Mouse (Mus musculus) liver, adult 2 months (tissue): ENCODE measurements around the gene Hnf1a. TPM values are rescaled to one million over a fixed set of nuclear protein-coding genes. Genes with fewer than 3 reads are reported as not detected.

Experiments used
- DNase-seq: peaks from one replicate; pipeline ENCODE4 v3.0.0-alpha.2; 2011; ENCODE audit warnings: low read depth, low spot score; ENCODE audit errors: extremely low read depth
- H3K27ac ChIP-seq: fragments of 200-500 bp; replicated peaks from 2 replicates; pipeline ENCODE4 v1.5.1; 2012; ENCODE audit warnings: low read depth, mild to moderate bottlenecking, control low read depth, inconsistent platforms, low read length; ENCODE audit not compliant: insufficient read depth
- H3K27me3 ChIP-seq: fragments of 200-500 bp; 2 replicates; pipeline ENCODE4 v1.6.1; 2012; ENCODE audit warnings: mild to moderate bottlenecking, moderate library complexity, low read length, inconsistent platforms; ENCODE audit not compliant: control insufficient read depth, insufficient read depth
- H3K36me3 ChIP-seq: fragments of 200-500 bp; 2 replicates; pipeline ENCODE4 v1.6.1; 2012; ENCODE audit warnings: low read length, inconsistent platforms; ENCODE audit not compliant: control insufficient read depth, insufficient read depth
- H3K4me1 ChIP-seq: fragments of 200-500 bp; 2 replicates; pipeline ENCODE4 v1.6.1; 2011; ENCODE audit warnings: low read length; ENCODE audit not compliant: control insufficient read depth, insufficient read depth
- H3K4me3 ChIP-seq: fragments of 200-500 bp; 2 replicates; pipeline ENCODE4 v1.5.1; 2011; ENCODE audit warnings: low read depth, mild to moderate bottlenecking, control low read depth, low read length, moderate library complexity; ENCODE audit not compliant: insufficient read depth
- H3K79me2 ChIP-seq: fragments of 200-500 bp; 2 replicates; pipeline ENCODE4 v1.6.1; 2012; ENCODE audit warnings: inconsistent platforms, mild to moderate bottlenecking, low read length, moderate library complexity; ENCODE audit not compliant: control insufficient read depth, insufficient read depth
- H3K9ac ChIP-seq: fragments of 200-500 bp; 2 replicates; pipeline ENCODE4 v1.6.1; 2012; ENCODE audit warnings: low read depth, mild to moderate bottlenecking, control low read depth, inconsistent platforms, low read length
- CTCF ChIP-seq: fragments of 200-500 bp; IDR thresholded peaks from 2 replicates; pipeline ENCODE4 v1.5.1; 2011; ENCODE audit warnings: low read depth, low read length, control low read depth
- POLR2A ChIP-seq: fragments of 200-500 bp; IDR thresholded peaks from 2 replicates; pipeline ENCODE4 v1.6.1; 2011; ENCODE audit warnings: low read length, control low read depth; ENCODE audit not compliant: insufficient read depth; ENCODE audit errors: extremely low read depth
- WGBS: fragments of 180-500 bp; shearing (Covaris S2); methylation state at CpG from one replicate; pipeline ENCODE4 v1.1.7; 2018; 5-methylcytosine and 5-hydroxymethylcytosine counted together
- polyA plus RNA-seq: library from polyadenylated mRNA; depleted of rRNA; stranded (reverse); fragments of >200 nt; gene quantifications from 2 replicates; pipeline ENCODE4 v1.2.3, GENCODE M21; 2012
- total RNA-seq: library from RNA; depleted of rRNA; stranded (reverse); fragments of >200 nt; gene quantifications from 2 replicates; pipeline ENCODE4 v1.2.3, GENCODE M21; 2014

The Hnf1a gene
- total and polyA plus RNA-seq, 2 experiments, result 6.1 to 13.5 TPM

- Histone ChIP-seq H3K27ac (peak overlapping the region; percentile 8; the same call in 1 of the 2 replicates), H3K27me3 (no peaks in the 10 kb centered on the region), H3K4me3 (no peak overlapping the region), H3K4me1 (peaks cover 14% of the 10 kb centered on the region), H3K36me3 (peaks cover 10% of the 10 kb centered on the region; the same call in 1 of the 2 replicates), H3K9ac (no peak overlapping the region), H3K79me2 (no peaks in the 10 kb centered on the region)
- TF ChIP-seq CTCF (no peak), POLR2A (no peak)
- no peak for DNase-seq
- 87% methylated on average over 12 of the region's 12 CpGs for WGBS
Measured at GRCm38 (mm10) chr5:114950669-114951068, 20.2 kb downstream of the Hnf1a start.

- DNase-seq, result no peak
- H3K79me2 ChIP-seq, result no peaks in the 10 kb centered on the region
- H3K4me1 ChIP-seq, result peaks cover 14% of the 10 kb centered on the region
- TF ChIP-seq POLR2A (no peak), CTCF (no peak)
- no peaks in the 10 kb centered on the region for H3K27me3 ChIP-seq
- H3K36me3 ChIP-seq, result peaks cover 10% of the 10 kb centered on the region; the same call in 1 of the 2 replicates
- H3K9ac ChIP-seq, result no peak overlapping the region
- 90% methylated on average over 9 of the region's 9 CpGs for WGBS
- no peak overlapping the region for H3K4me3 ChIP-seq
- H3K27ac ChIP-seq, result no peak overlapping the region
Measured at GRCm38 (mm10) chr5:114949812-114950211, 21.1 kb downstream of the Hnf1a start.

- Histone ChIP-seq H3K79me2 (no peaks in the 10 kb centered on the region), H3K27me3 (no peaks in the 10 kb centered on the region), H3K9ac (no peak overlapping the region), H3K36me3 (peaks cover 6% of the 10 kb centered on the region; the same call in 1 of the 2 replicates), H3K27ac (no peak overlapping the region), H3K4me1 (peaks cover 14% of the 10 kb centered on the region), H3K4me3 (no peak overlapping the region)
- 58% methylated on average over 5 of the region's 5 CpGs for WGBS
- DNase-seq, result no peak
- TF ChIP-seq POLR2A (no peak), CTCF (no peak)
Measured at GRCm38 (mm10) chr5:114949316-114949715, 21.6 kb downstream of the Hnf1a start.

GRCm38 (mm10) chr5:114948891-114949290 lies 22.0 kb downstream of the Hnf1a start:
- H3K36me3 ChIP-seq, result peaks cover 6% of the 10 kb centered on the region; the same call in 1 of the 2 replicates
- no peak overlapping the region for H3K27ac ChIP-seq
- peak; percentile 69 for DNase-seq
- H3K27me3 ChIP-seq, result no peaks in the 10 kb centered on the region
- no peak overlapping the region for H3K9ac ChIP-seq
- H3K79me2 ChIP-seq, result no peaks in the 10 kb centered on the region
- WGBS, result 9% methylated on average over 6 of the region's 6 CpGs
- H3K4me3 ChIP-seq, result no peak overlapping the region
- TF ChIP-seq CTCF (no peak), POLR2A (no peak)
- H3K4me1 ChIP-seq, result peaks cover 14% of the 10 kb centered on the region

- Histone ChIP-seq H3K27me3 (no peaks in the 10 kb centered on the region), H3K79me2 (peaks cover 3% of the 10 kb centered on the region; the same call in 1 of the 2 replicates), H3K36me3 (peaks cover 2% of the 10 kb centered on the region; the same call in 1 of the 2 replicates), H3K4me3 (no peak overlapping the region), H3K9ac (no peak overlapping the region), H3K27ac (no peak overlapping the region), H3K4me1 (peaks cover 5% of the 10 kb centered on the region; the same call in 1 of the 2 replicates)
- TF ChIP-seq POLR2A (no peak), CTCF (no peak)
- DNase-seq, result peak; percentile 63
- WGBS, result 82% methylated on average over 10 of the region's 10 CpGs
Measured at GRCm38 (mm10) chr5:114945072-114945471, 25.8 kb downstream of the Hnf1a start.

GRCm38 (mm10) chr5:114942766-114943130 lies 28.1 kb downstream of the Hnf1a start:
- Histone ChIP-seq H3K27me3 (no peaks in the 10 kb centered on the region), H3K27ac (no peak overlapping the region), H3K4me1 (peaks cover 2% of the 10 kb centered on the region; the same call in 1 of the 2 replicates), H3K9ac (no peak overlapping the region; the same call in 1 of the 2 replicates), H3K79me2 (peaks cover 3% of the 10 kb centered on the region; the same call in 1 of the 2 replicates), H3K36me3 (no peaks in the 10 kb centered on the region; the same call in 1 of the 2 replicates), H3K4me3 (peak overlapping the region; percentile 86)
- 43% methylated on average over 4 of the region's 4 CpGs for WGBS
- DNase-seq, result no peak
- TF ChIP-seq POLR2A (no peak), CTCF (no peak)
